ENCODE assay signal across 9 mouse cellular contexts in the genomic region with DNA sequence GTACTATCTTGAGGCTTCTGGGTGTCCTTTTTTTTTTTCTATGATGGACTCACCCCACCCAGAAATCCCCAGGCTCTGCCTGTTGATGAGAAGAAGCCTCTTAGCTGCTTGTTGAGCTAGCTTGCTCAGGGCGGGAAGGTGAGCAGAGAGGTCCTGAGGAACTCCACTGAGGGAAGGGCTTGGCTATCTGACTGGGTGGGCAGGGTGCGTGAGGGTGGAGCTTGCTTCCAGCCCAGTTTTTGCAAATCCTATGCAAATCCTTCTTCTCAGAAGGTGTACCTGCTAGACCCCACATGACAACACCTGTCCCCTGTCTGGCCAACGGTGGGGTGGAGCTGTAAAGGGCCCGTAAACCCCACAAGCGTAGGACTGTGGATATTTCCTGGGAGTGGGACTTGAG. TPM values are rescaled to one million over a fixed set of nuclear protein-coding genes. Genes with fewer than 3 reads are reported as not detected.
DNase-seq lines count a peak whose midpoint lies in the region; ATAC-seq and TF ChIP-seq lines count a peak whose summit lies in the region.
"Had no signal": no experiment of that assay in that cellular context is flagged by ENCODE, and none has a peak within 500 bp of the region (broad histone marks: within the 10 kb centered on the region; RNA-seq: fewer than 3 reads in every experiment).

A gene (minus strand): TSS at position 349 of the 400 bp plus-strand sequence.

- H3K9me3 ChIP-seq in neural tube, embryonic 11.5 days (ENCODE audit: control insufficient read depth, low read length) = no peaks in the 10 kb centered on the region
- H3K9me3 ChIP-seq in heart, embryonic 11.5 days (replicated peaks; ENCODE audit: control insufficient read depth, low read length) = no peaks in the 10 kb centered on the region
- H3K9me3 ChIP-seq in midbrain, embryonic 16.5 days (replicated peaks; ENCODE audit: control insufficient read depth, low read length, poor library complexity, severe bottlenecking) = no peaks in the 10 kb centered on the region

- no peak within 1 kb of the TSS for H3K4me3 ChIP-seq in neural tube, embryonic 11.5 days (ENCODE audit: low read depth, low read length)
- H3K4me3 ChIP-seq in bone marrow macrophage, adult 2 months (ENCODE audit: insufficient read depth, low read length) = no peak within 1 kb of the TSS
- H3K4me3 ChIP-seq in heart, embryonic 11.5 days (ENCODE audit: low read depth, low read length) = no peak within 1 kb of the TSS
- H3K4me3 ChIP-seq in midbrain, embryonic 16.5 days (ENCODE audit: low read depth, low read length) = no peak within 1 kb of the TSS
- H3K4me3 ChIP-seq: erythroblast, embryonic 14.5 days had no signal

- H3K27ac ChIP-seq in neural tube, embryonic 11.5 days (ENCODE audit: low read depth, low read length) = no peak within 1 kb of the TSS
- peak within 1 kb of the TSS; percentile 87 for H3K27ac ChIP-seq in bone marrow macrophage, adult 2 months (ENCODE audit: insufficient read depth, low read depth, low read length)
- H3K27ac ChIP-seq in heart, embryonic 11.5 days (ENCODE audit: low read depth, low read length) = no peak within 1 kb of the TSS
- no peak within 1 kb of the TSS for H3K27ac ChIP-seq in midbrain, embryonic 16.5 days (ENCODE audit: low read length)

- no peak for TF ChIP-seq CTCF in bone marrow macrophage, adult 2 months (IDR thresholded peaks at IDR 0.05; ENCODE audit: low read depth, low read length)

- H3K36me3 ChIP-seq in neural tube, embryonic 11.5 days (ENCODE audit: control insufficient read depth, insufficient read depth, low read length) = no peaks in the 10 kb centered on the region
- H3K36me3 ChIP-seq in heart, embryonic 11.5 days (ENCODE audit: control insufficient read depth, insufficient read depth, low read length) = no peaks in the 10 kb centered on the region
- no peaks in the 10 kb centered on the region for H3K36me3 ChIP-seq in midbrain, embryonic 16.5 days (ENCODE audit: control insufficient read depth, insufficient read depth, low read length)

- peaks cover 9% of the 10 kb centered on the region for H3K4me1 ChIP-seq in neural tube, embryonic 11.5 days (ENCODE audit: control insufficient read depth, insufficient read depth, low read length)
- H3K4me1 ChIP-seq in bone marrow macrophage, adult 2 months (ENCODE audit: control insufficient read depth, insufficient read depth, low read length) = peaks cover 34% of the 10 kb centered on the region
- H3K4me1 ChIP-seq in heart, embryonic 11.5 days (ENCODE audit: control insufficient read depth, insufficient read depth, low read length) = peaks cover 13% of the 10 kb centered on the region; the same call in 1 of the 2 replicates
- H3K4me1 ChIP-seq in midbrain, embryonic 16.5 days (ENCODE audit: control insufficient read depth, insufficient read depth, low read length) = peaks cover 3% of the 10 kb centered on the region; the same call in 1 of the 2 replicates

- WGBS in neural tube, embryonic 11.5 days = 52% methylated on average over 5 of the region's 5 CpGs
- 42% methylated on average over 5 of the region's 5 CpGs for WGBS in heart, embryonic 11.5 days (ENCODE audit: insufficient replicate concordance)
- WGBS in midbrain, embryonic 16.5 days = 36% methylated on average over 5 of the region's 5 CpGs

- TF ChIP-seq POLR2A in bone marrow macrophage, adult 2 months (IDR thresholded peaks at IDR 0.05; ENCODE audit: borderline replicate concordance, low read depth, low read length) = no peak

- H3K27me3 ChIP-seq in neural tube, embryonic 11.5 days (ENCODE audit: control insufficient read depth, insufficient read depth, low read length) = no peaks in the 10 kb centered on the region
- peaks cover 20% of the 10 kb centered on the region for H3K27me3 ChIP-seq in heart, embryonic 11.5 days (ENCODE audit: control insufficient read depth, insufficient read depth, low read length)
- H3K27me3 ChIP-seq in midbrain, embryonic 16.5 days (ENCODE audit: control insufficient read depth, insufficient read depth, low read depth, low read length) = no peaks in the 10 kb centered on the region

- no peak within 1 kb of the TSS for H3K4me2 ChIP-seq in neural tube, embryonic 11.5 days (ENCODE audit: low read depth)
- H3K4me2 ChIP-seq in heart, embryonic 11.5 days = no peak within 1 kb of the TSS
- no peak within 1 kb of the TSS for H3K4me2 ChIP-seq in midbrain, embryonic 16.5 days (ENCODE audit: low read length)

- no peak within 1 kb of the TSS for H3K9ac ChIP-seq in neural tube, embryonic 11.5 days (ENCODE audit: low read length)
- peak within 1 kb of the TSS; percentile 43; the same call in 1 of the 2 replicates for H3K9ac ChIP-seq in heart, embryonic 11.5 days (ENCODE audit: low read depth, low read length)
- no peak within 1 kb of the TSS for H3K9ac ChIP-seq in midbrain, embryonic 16.5 days (ENCODE audit: low read depth, low read length)

- DNase-seq in neural tube, embryonic 11.5 days (ENCODE audit: low spot score) = no peak
- DNase-seq in neural tube, embryonic 10.5 days (ENCODE audit: extremely low spot score, low spot score) = no peak
- no peak for DNase-seq in layer of hippocampus, postnatal 36 days
- DNase-seq in right cerebral cortex, postnatal 25 days = no peak
- no peak for DNase-seq in kidney, postnatal 14 days

- no peak for ATAC-seq in neural tube, embryonic 11.5 days (ENCODE audit: insufficient read depth, low FRiP score, low TSS enrichment)
- no peak for ATAC-seq in heart, embryonic 11.5 days (replicated peaks; ENCODE audit: insufficient number of reproducible peaks, low FRiP score, low TSS enrichment)
- no peak for ATAC-seq in midbrain, embryonic 16.5 days

RNA-seq across cellular contexts. Expression of the gene that starts here (rescaled TPM):
- polyA plus RNA-seq in neural tube, embryonic 11.5 days (2014; fragmentation: Nextera tagmentation; extraction: Ambion mirVana) = 29.9 and 35.2 TPM in 2 replicates
- 125 and 126 TPM in 2 replicates for polyA plus RNA-seq in bone marrow macrophage, adult 2 months (2012; ENCODE audit: insufficient read depth, insufficient read length, missing spikeins)
- 15.9 and 18.6 TPM in 2 replicates for polyA plus RNA-seq in heart, embryonic 11.5 days (2014; fragmentation: Nextera tagmentation; extraction: Ambion mirVana)
- total RNA-seq in layer of hippocampus, postnatal 36 days (2021) = 10 to 100 TPM; 35.2 to 41.8 TPM
- 38.2 and 39.2 TPM in 2 replicates for polyA plus RNA-seq in midbrain, embryonic 16.5 days (2015; fragmentation: Nextera tagmentation; extraction: Ambion mirVana)
